Mouse (Mus musculus): ENCODE data around the gene Cox7a1. TPM values are rescaled to one million over a fixed set of nuclear protein-coding genes. Genes with fewer than 3 reads are reported as not detected.

Gene Cox7a1
- polyA plus RNA-seq, 1 experiment from 2014 or later, result 13.8 TPM

GRCm38 (mm10) chr7:30231669-30232454 is 47.9 kb downstream of the Cox7a1 start, which contains the start of the genes Polr2i and Tbcb:
Gene Polr2i, plus strand, starts transcription at chr7:30231948.
Gene Tbcb, minus strand, starts transcription at chr7:30232272.
- WGBS, result under 1% methylated on average over 67 of the region's 67 CpGs
- Histone ChIP-seq H3K27ac (ENCODE audit: low read length) (peak within 1 kb of the TSS; percentile 98), H3K9me3 (ENCODE audit: low read length) (no peaks in the 10 kb centered on the region), H3K4me1 (ENCODE audit: insufficient read depth, low read length) (peaks cover 17% of the 10 kb centered on the region), H3K27me3 (ENCODE audit: insufficient read depth, low read length) (no peaks in the 10 kb centered on the region), H3K9ac (replicated peaks; ENCODE audit: low read length) (peak within 1 kb of the TSS; percentile 83), H3K36me3 (ENCODE audit: insufficient read depth, low read length) (peaks cover 17% of the 10 kb centered on the region), H3K4me2 (replicated peaks; ENCODE audit: low read depth, low read length) (peak within 1 kb of the TSS; percentile 75), H3K4me3 (ENCODE audit: low read length) (peak within 1 kb of the TSS; percentile 77)
- ATAC-seq (ENCODE audit: low FRiP score, low TSS enrichment), result peak; percentile 95

GRCm38 (mm10) chr7:30232631-30233148 is 48.7 kb downstream of the Cox7a1 start:
- peak overlapping the region; percentile 98 for H3K27ac ChIP-seq (ENCODE audit: low read length)

GRCm38 (mm10) chr7:30233387-30233786 is 49.4 kb downstream of the Cox7a1 start:
- WGBS, result 88% methylated on average over 20 of the region's 20 CpGs
- ATAC-seq (ENCODE audit: low FRiP score, low TSS enrichment), result no peak

More at GRCm38 (mm10) chr7:30232631-30233148, 48.7 kb downstream of the Cox7a1 start:
- H3K4me1 ChIP-seq (ENCODE audit: insufficient read depth, low read length), result peaks cover 17% of the 10 kb centered on the region
- H3K4me2 ChIP-seq (replicated peaks; ENCODE audit: low read depth, low read length), result peak overlapping the region; percentile 67
- no peaks in the 10 kb centered on the region for H3K27me3 ChIP-seq (ENCODE audit: insufficient read depth, low read length)
- ATAC-seq (ENCODE audit: low FRiP score, low TSS enrichment), result peak; percentile 2
- peak overlapping the region; percentile 77 for H3K4me3 ChIP-seq (ENCODE audit: low read length)
- no peaks in the 10 kb centered on the region for H3K9me3 ChIP-seq (ENCODE audit: low read length)
- H3K9ac ChIP-seq (replicated peaks; ENCODE audit: low read length), result peak overlapping the region; percentile 83
- WGBS, result 3% methylated on average over 24 of the region's 24 CpGs
- H3K36me3 ChIP-seq (ENCODE audit: insufficient read depth, low read length), result peaks cover 8% of the 10 kb centered on the region

GRCm38 (mm10) chr7:30234276-30234858 is 50.4 kb downstream of the Cox7a1 start:
- Histone ChIP-seq H3K4me2 (replicated peaks; ENCODE audit: low read depth, low read length) (no peak overlapping the region), H3K9me3 (ENCODE audit: low read length) (no peaks in the 10 kb centered on the region), H3K36me3 (ENCODE audit: insufficient read depth, low read length) (peaks cover 8% of the 10 kb centered on the region), H3K27me3 (ENCODE audit: insufficient read depth, low read length) (no peaks in the 10 kb centered on the region), H3K4me3 (ENCODE audit: low read length) (no peak overlapping the region), H3K27ac (ENCODE audit: low read length) (no peak overlapping the region), H3K4me1 (ENCODE audit: insufficient read depth, low read length) (peaks cover 17% of the 10 kb centered on the region), H3K9ac (replicated peaks; ENCODE audit: low read length) (no peak overlapping the region)
- 84% methylated on average over 15 of the region's 15 CpGs for WGBS
- ATAC-seq (ENCODE audit: low FRiP score, low TSS enrichment), result no peak

More at GRCm38 (mm10) chr7:30233387-30233786, 49.4 kb downstream of the Cox7a1 start:
- peak overlapping the region; percentile 77; the same call in 1 of the 2 replicates for H3K4me3 ChIP-seq (ENCODE audit: low read length)
- H3K4me2 ChIP-seq (replicated peaks; ENCODE audit: low read depth, low read length), result no peak overlapping the region
- H3K27me3 ChIP-seq (ENCODE audit: insufficient read depth, low read length), result no peaks in the 10 kb centered on the region
- H3K4me1 ChIP-seq (ENCODE audit: insufficient read depth, low read length), result peaks cover 17% of the 10 kb centered on the region
- H3K27ac ChIP-seq (ENCODE audit: low read length), result no peak overlapping the region
- no peaks in the 10 kb centered on the region for H3K9me3 ChIP-seq (ENCODE audit: low read length)
- peaks cover 8% of the 10 kb centered on the region for H3K36me3 ChIP-seq (ENCODE audit: insufficient read depth, low read length)
- no peak overlapping the region for H3K9ac ChIP-seq (replicated peaks; ENCODE audit: low read length)

GRCm38 (mm10) chr7:30235091-30235490 is 51.1 kb downstream of the Cox7a1 start:
- WGBS, result 88% methylated on average over 8 of the region's 8 CpGs
- H3K36me3 ChIP-seq (ENCODE audit: insufficient read depth, low read length), result peaks cover 8% of the 10 kb centered on the region
- H3K27me3 ChIP-seq (ENCODE audit: insufficient read depth, low read length), result no peaks in the 10 kb centered on the region
- no peak overlapping the region for H3K9ac ChIP-seq (replicated peaks; ENCODE audit: low read length)
- H3K4me1 ChIP-seq (ENCODE audit: insufficient read depth, low read length), result peaks cover 17% of the 10 kb centered on the region
- no peak overlapping the region for H3K4me2 ChIP-seq (replicated peaks; ENCODE audit: low read depth, low read length)
- ATAC-seq (ENCODE audit: low FRiP score, low TSS enrichment), result no peak
- no peak overlapping the region for H3K4me3 ChIP-seq (ENCODE audit: low read length)
- no peaks in the 10 kb centered on the region for H3K9me3 ChIP-seq (ENCODE audit: low read length)
- H3K27ac ChIP-seq (ENCODE audit: low read length), result no peak overlapping the region

GRCm38 (mm10) chr7:30235625-30236024 is 51.7 kb downstream of the Cox7a1 start, which contains the start of gene Ovol3:
Gene Ovol3, minus strand, starts transcription at chr7:30235725.
- Histone ChIP-seq H3K27me3 (ENCODE audit: insufficient read depth, low read length) (no peaks in the 10 kb centered on the region), H3K4me2 (replicated peaks; ENCODE audit: low read depth, low read length) (no peak within 1 kb of the TSS), H3K36me3 (ENCODE audit: insufficient read depth, low read length) (peaks cover 8% of the 10 kb centered on the region), H3K27ac (ENCODE audit: low read length) (no peak within 1 kb of the TSS), H3K4me1 (ENCODE audit: insufficient read depth, low read length) (peaks cover 16% of the 10 kb centered on the region), H3K4me3 (ENCODE audit: low read length) (no peak within 1 kb of the TSS), H3K9me3 (ENCODE audit: low read length) (no peaks in the 10 kb centered on the region), H3K9ac (replicated peaks; ENCODE audit: low read length) (no peak within 1 kb of the TSS)
- WGBS, result 85% methylated on average over 4 of the region's 4 CpGs
- ATAC-seq (ENCODE audit: low FRiP score, low TSS enrichment), result no peak

Other genes starting within 250 kb of the Cox7a1 start
- gene Zfp74, start 230.1 kb upstream of the Cox7a1 start, polyA plus RNA-seq (2015; fragmentation: Nextera tagmentation; extraction: Ambion mirVana), result 11.4 and 14.2 TPM in 2 replicates
- gene Zfp568, start 200.2 kb upstream of the Cox7a1 start, polyA plus RNA-seq (2015; fragmentation: Nextera tagmentation; extraction: Ambion mirVana), result 15.8 and 16.5 TPM in 2 replicates
- gene Zfp14, start 132.8 kb upstream of the Cox7a1 start, polyA plus RNA-seq (2015; fragmentation: Nextera tagmentation; extraction: Ambion mirVana), result 4.1 TPM in 2 replicates
- 5.8 and 6.6 TPM in 2 replicates for gene Zfp82, start 111.2 kb upstream of the Cox7a1 start, polyA plus RNA-seq (2015; fragmentation: Nextera tagmentation; extraction: Ambion mirVana)
- gene Gm26920, start 93.7 kb upstream of the Cox7a1 start, polyA plus RNA-seq (2015; fragmentation: Nextera tagmentation; extraction: Ambion mirVana), result 1.6 and 2.1 TPM in 2 replicates
- 12.5 and 13.6 TPM in 2 replicates for gene Zfp566, start 93.6 kb upstream of the Cox7a1 start, polyA plus RNA-seq (2015; fragmentation: Nextera tagmentation; extraction: Ambion mirVana)
- gene Zfp260, start 89.4 kb upstream of the Cox7a1 start, polyA plus RNA-seq (2015; fragmentation: Nextera tagmentation; extraction: Ambion mirVana), result 112 and 116 TPM in 2 replicates
- gene Zfp382, start 62.2 kb upstream of the Cox7a1 start, polyA plus RNA-seq (2015; fragmentation: Nextera tagmentation; extraction: Ambion mirVana), result 11.7 and 12.0 TPM in 2 replicates
- gene Zfp146, start 14.4 kb upstream of the Cox7a1 start, polyA plus RNA-seq (2015; fragmentation: Nextera tagmentation; extraction: Ambion mirVana), result 12.6 and 15.6 TPM in 2 replicates
- 105 and 111 TPM in 2 replicates for gene Capns1, start 14.7 kb downstream of the Cox7a1 start, polyA plus RNA-seq (2015; fragmentation: Nextera tagmentation; extraction: Ambion mirVana)
- gene Polr2i, start 47.8 kb downstream of the Cox7a1 start, polyA plus RNA-seq (2015; fragmentation: Nextera tagmentation; extraction: Ambion mirVana), result 145 and 146 TPM in 2 replicates
- 180 and 206 TPM in 2 replicates for gene Tbcb, start 48.1 kb downstream of the Cox7a1 start, polyA plus RNA-seq (2015; fragmentation: Nextera tagmentation; extraction: Ambion mirVana)
- gene Ovol3, start 51.6 kb downstream of the Cox7a1 start, polyA plus RNA-seq (2015; fragmentation: Nextera tagmentation; extraction: Ambion mirVana), result not detected in 2 replicates
- 0.27 and 0.57 TPM in 2 replicates for gene Thap8, start 96.0 kb downstream of the Cox7a1 start, polyA plus RNA-seq (2015; fragmentation: Nextera tagmentation; extraction: Ambion mirVana)
- 9.7 and 10.8 TPM in 2 replicates for gene Wdr62, start 96.3 kb downstream of the Cox7a1 start, polyA plus RNA-seq (2015; fragmentation: Nextera tagmentation; extraction: Ambion mirVana)
- gene Clip3, start 107.6 kb downstream of the Cox7a1 start, polyA plus RNA-seq (2015; fragmentation: Nextera tagmentation; extraction: Ambion mirVana), result 27.2 and 45.3 TPM in 2 replicates
- 106 and 107 TPM in 2 replicates for gene Alkbh6, start 124.6 kb downstream of the Cox7a1 start, polyA plus RNA-seq (2015; fragmentation: Nextera tagmentation; extraction: Ambion mirVana)
- 129 and 136 TPM in 2 replicates for gene Syne4, start 130.7 kb downstream of the Cox7a1 start, polyA plus RNA-seq (2015; fragmentation: Nextera tagmentation; extraction: Ambion mirVana)
- 2.3 and 3.7 TPM in 2 replicates for gene E130208F15Rik, start 137.6 kb downstream of the Cox7a1 start, polyA plus RNA-seq (2015; fragmentation: Nextera tagmentation; extraction: Ambion mirVana)
- gene Sdhaf1, start 139.8 kb downstream of the Cox7a1 start, polyA plus RNA-seq (2015; fragmentation: Nextera tagmentation; extraction: Ambion mirVana), result 17.2 and 18.1 TPM in 2 replicates
- 6.8 and 8.3 TPM in 2 replicates for gene Lrfn3, start 178.6 kb downstream of the Cox7a1 start, polyA plus RNA-seq (2015; fragmentation: Nextera tagmentation; extraction: Ambion mirVana)
- 29.3 and 31.4 TPM in 2 replicates for gene Tyrobp, start 229.6 kb downstream of the Cox7a1 start, polyA plus RNA-seq (2015; fragmentation: Nextera tagmentation; extraction: Ambion mirVana)
- 0.63 and 0.84 TPM in 2 replicates for gene Hcst, start 235.7 kb downstream of the Cox7a1 start, polyA plus RNA-seq (2015; fragmentation: Nextera tagmentation; extraction: Ambion mirVana)
- 1.6 and 2.0 TPM in 2 replicates for gene Nfkbid, start 237.6 kb downstream of the Cox7a1 start, polyA plus RNA-seq (2015; fragmentation: Nextera tagmentation; extraction: Ambion mirVana)